Mouse (Mus musculus) spleen, embryonic (tissue): ENCODE measurements around the gene Sdf2.

Experiments used
- CTCF ChIA-PET: fragments of 350-600 bp; sonication (Branson Sonifier 250); formaldehyde crosslinking; loops from one replicate; lab custom pipeline; 2022; lab: Charles Lee

The Sdf2 gene

DNA sequence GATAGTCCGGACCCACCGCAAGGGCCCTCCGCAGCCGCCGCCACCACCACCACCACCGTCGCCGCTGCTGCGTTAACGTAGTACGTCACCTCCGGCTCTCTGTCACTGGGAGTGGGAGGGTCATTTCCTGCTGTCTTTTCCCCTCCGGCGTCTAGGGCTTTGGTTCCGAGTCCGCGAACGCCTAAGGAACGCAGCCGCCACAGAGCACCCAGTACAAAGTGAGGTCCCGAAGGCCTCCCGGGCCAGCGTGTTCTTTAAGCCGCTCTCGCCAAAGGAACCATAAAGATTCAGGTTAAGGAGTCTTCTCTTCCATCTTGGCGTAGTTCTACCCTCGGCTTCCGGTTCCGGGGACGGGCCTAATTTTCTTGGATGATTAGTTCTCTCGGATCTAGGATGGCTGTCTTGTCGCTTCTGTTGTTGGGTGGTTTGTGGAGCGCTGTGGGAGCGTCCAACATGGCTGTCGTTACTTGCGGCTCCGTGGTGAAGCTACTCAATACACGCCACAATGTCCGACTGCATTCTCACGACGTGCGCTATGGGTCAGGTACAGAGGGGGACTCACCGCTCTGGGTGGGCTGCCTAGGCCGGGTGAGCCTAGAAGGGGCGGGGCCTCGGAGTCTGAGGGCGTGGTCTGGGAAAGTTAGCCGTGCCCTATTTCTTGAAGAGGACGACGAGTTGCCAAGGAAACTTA is at the start of gene Sdf2, which contains the start of gene Supt6:
Gene Sdf2, plus strand, starts transcription at position 120 of the 691 bp plus-strand sequence.
Gene Supt6, minus strand, starts transcription at position 361 of the 691 bp plus-strand sequence.
- CTCF ChIA-PET, result interaction anchor here (0.5 to 0.6 kb wide), 3 partner anchors 34 to 853 kb away, joined by 3 to 13 read pairs (median 3); no protein-coding TSS in a partner anchor

- CTCF ChIA-PET, result no interaction called here
These were observed 43.2 kb upstream of the Sdf2 start for GRCm38 (mm10) chr11:78202372-78202771.

DNA sequence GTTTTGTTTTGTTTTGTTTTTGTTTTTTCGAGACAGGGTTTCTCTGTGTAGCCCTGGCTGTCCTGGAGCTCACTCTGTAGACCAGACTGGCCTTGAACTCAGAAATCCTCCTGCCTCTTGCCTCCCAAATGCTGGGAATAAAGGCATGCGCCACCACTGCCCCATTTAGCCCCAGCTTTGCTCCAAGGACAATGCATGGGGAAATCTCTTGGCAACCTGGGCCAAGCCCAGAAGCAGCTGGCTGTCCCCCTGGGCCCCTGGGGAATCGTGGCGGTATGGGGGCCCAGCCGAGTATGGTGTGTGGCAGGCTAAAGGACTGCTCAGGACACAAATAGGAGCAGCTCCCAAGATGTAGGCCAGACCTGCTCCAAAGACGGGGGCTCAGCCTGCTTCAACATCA is 41.3 kb upstream of the Sdf2 start:
- CTCF ChIA-PET, result no interaction called here

GRCm38 (mm10) chr11:78205361-78206206 is 40.0 kb upstream of the Sdf2 start:
- CTCF ChIA-PET, result interaction anchor here (0.8 kb wide), 1 partner anchor 12 kb away, joined by 3 read pairs; no protein-coding TSS in a partner anchor

- CTCF ChIA-PET, result no interaction called here
These were observed 38.4 kb upstream of the Sdf2 start for GRCm38 (mm10) chr11:78207190-78207589.

GRCm38 (mm10) chr11:78209886-78210285 is 35.7 kb upstream of the Sdf2 start:
- CTCF ChIA-PET, result interaction anchor here (1.2 kb wide), 1 partner anchor 20 kb away, joined by 3 read pairs; no protein-coding TSS in a partner anchor

GRCm38 (mm10) chr11:78210615-78211014 is 34.9 kb upstream of the Sdf2 start:
- CTCF ChIA-PET, result interaction anchor here (0.6 to 1.2 kb wide), 4 partner anchors 19 to 50 kb away, joined by 3 to 9 read pairs (median 3); no protein-coding TSS in a partner anchor

- CTCF ChIA-PET, result interaction anchor here (0.6 to 1.2 kb wide), 2 partner anchors 22 to 34 kb away, joined by 3 read pairs; partner anchors contain the start of genes Sdf2 and Supt6
These were observed 34.0 kb upstream of the Sdf2 start for GRCm38 (mm10) chr11:78211513-78211912.

GRCm38 (mm10) chr11:78213086-78213817 is 32.3 kb upstream of the Sdf2 start:
- CTCF ChIA-PET, result interaction anchor here (1.0 kb wide), 1 partner anchor 12 kb away, joined by 3 read pairs; no protein-coding TSS in a partner anchor

GRCm38 (mm10) chr11:78215709-78216317 is 29.7 kb upstream of the Sdf2 start:
- CTCF ChIA-PET, result no interaction called here

- CTCF ChIA-PET, result interaction anchor here (0.6 kb wide), 1 partner anchor 11 kb away, joined by 3 read pairs; no protein-coding TSS in a partner anchor
These were observed 22.0 kb upstream of the Sdf2 start for GRCm38 (mm10) chr11:78223586-78223985.

DNA sequence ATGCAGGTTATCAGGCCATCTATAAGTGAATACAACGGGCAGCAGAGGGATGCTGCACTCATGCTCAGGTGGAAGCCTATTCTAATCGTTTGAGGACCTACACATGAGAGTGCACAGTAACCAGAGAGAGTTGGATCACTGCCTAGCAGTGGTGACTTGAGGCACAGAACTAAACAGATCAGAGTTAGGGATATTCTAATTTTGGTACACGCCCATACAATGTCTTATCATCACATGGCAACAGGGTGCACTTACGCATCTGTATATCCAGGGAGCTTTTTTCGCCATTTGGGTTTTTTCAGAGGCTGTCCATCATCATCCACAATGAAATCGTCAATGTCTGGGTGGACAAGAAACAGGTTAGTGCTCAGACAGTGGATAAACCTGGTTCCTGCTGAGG is 14.0 kb upstream of the Sdf2 start:
- CTCF ChIA-PET, result no interaction called here

DNA sequence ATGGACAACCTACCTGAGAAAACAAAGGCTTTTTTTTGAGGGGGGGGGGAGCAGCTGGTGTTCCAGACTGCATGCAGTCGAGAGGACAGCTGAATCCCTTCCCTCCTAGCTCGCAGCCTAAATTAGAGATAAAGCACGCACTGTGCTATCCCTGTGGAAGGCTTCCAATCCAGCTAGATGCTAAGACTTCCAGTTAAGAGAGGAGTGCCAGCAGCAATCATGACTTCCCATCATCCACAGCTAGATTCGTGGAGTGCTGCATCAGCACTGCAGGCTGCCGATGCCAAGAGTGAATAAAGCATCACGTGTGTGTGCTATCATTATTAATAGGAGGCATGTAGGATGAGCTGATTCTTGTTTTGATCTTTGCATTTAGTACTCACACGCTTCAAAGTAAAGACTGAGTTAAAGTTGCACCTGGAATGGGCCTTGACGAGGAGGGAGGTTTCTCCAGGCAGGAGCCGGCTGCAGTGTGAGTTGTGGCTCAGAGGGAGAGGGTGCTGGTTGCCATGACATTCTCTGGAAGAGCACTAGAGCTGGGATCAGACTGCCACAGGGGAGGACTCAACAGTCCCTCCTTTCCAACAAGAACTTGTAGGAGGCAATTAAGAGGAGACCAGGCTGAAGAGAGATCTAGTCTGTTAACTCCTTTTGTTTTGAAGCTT is 5.2 kb upstream of the Sdf2 start:
- CTCF ChIA-PET, result interaction anchor here (0.9 kb wide), 1 partner anchor 213 kb away, joined by 3 read pairs; no protein-coding TSS in a partner anchor

DNA sequence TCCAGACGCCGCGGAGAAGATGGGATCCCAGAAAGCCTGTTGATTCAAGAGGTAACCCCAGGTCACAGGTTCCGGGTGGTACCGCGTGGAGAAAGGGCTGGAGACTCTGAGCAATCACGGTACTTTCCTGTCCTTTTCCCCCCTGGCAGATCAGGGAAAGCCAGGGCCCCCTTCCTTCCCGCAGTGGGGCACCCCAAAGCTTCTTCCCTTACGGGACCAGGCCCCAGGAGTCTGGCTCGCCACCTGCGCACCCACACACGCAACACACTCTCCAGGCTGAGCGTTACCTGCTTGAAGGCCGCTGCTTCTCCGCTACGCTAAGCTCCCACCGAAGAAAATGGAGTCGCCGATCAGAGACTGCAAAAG is 302 bp upstream of the Sdf2 start:
- CTCF ChIA-PET, result interaction anchor here (0.5 to 0.6 kb wide), 2 partner anchors 34 to 852 kb away, joined by 3 read pairs; no protein-coding TSS in a partner anchor

- CTCF ChIA-PET, result interaction anchor here (0.6 kb wide), 1 partner anchor 59 kb away, joined by 13 read pairs; no protein-coding TSS in a partner anchor
These were observed 919 bp downstream of the Sdf2 start for GRCm38 (mm10) chr11:78246318-78247011.

GRCm38 (mm10) chr11:78247012-78247348 is 1.4 kb downstream of the Sdf2 start:
- CTCF ChIA-PET, result no interaction called here

DNA sequence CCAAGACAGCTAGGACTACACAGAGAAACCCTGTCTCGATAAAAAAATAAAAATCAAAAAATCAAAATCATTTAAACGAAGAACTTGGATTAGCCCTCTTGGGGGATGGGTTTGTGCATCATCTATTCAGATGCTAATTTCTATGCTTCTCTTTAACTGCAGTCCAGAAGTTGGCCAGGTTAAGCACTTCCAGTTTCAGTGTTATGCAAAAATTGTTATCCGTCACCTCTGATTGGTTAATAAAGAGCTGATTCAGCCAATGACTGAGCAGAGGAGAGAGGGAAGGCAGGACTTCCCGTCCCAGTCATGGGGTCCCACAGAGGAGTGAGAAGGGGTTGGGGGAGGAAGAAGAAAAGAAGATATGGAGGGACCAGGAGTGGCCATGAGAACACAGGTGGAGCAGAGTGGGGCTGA is 2.2 kb downstream of the Sdf2 start:
- CTCF ChIA-PET, result no interaction called here

DNA sequence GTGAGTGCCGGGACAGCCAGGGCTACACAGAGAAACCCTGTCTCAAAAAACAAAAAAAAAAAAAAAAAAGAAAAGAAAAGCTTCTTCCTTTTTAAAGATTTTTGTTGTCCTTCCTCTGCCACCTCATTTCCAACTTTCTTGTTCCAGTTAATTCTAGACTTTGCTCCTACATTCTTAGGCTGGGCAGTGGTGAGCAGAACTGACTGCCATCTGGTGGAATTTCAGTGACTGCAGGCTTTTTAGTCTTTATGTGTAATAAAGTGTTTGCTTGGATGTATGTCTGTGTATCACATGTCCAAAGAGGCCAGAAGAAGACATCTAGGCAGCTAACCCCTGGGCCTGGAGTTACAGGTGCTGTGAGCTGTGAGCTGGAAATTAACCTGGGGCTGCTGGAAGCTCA is 11.1 kb downstream of the Sdf2 start:
- CTCF ChIA-PET, result interaction anchor here (0.7 kb wide), 1 partner anchor 32 kb away, joined by 15 read pairs; no protein-coding TSS in a partner anchor

DNA sequence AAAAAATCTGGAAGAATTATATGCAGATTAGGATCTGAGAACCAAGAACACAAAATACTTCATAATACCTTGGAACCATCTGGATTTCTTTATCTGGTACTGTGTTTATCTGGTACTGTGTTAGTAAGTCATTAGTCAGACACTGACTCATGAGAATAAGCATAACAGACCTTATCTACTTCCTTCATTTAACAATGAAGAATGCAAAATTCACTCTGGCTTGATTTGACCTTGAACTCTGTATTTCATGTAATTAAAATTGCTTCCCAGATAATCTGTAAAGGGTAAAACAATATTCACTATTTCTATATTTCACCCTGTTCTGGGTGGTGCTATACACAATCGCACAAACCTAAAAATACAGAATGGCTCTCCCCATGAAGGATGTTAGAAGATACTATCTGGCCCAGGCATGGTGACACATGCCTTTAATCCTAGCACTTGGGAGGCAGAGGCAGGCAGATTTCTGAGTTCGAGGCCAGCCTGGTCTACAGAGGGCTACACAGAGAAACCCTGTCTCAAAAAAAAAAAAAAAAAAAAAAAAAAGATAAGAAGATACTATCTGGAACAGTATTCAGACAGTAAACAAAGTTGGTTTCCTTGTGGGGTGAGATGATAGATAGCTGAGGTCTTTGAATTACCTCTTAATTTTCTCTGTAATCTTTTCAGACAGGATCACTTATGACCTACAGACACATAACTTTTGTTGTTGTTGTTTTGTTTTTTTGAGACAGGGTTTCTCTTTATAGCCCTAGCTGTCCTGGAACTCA is 15.1 kb downstream of the Sdf2 start:
- CTCF ChIA-PET, result interaction anchor here (0.7 kb wide), 1 partner anchor 50 kb away, joined by 9 read pairs; no protein-coding TSS in a partner anchor
